Mouse (Mus musculus): ENCODE data around the gene Efhd1. TPM values are rescaled to one million over a fixed set of nuclear protein-coding genes. Genes with fewer than 3 reads are reported as not detected.

The Efhd1 gene
- polyA plus RNA-seq, 1 experiment from 2014 or later = 1.3 TPM

DNA sequence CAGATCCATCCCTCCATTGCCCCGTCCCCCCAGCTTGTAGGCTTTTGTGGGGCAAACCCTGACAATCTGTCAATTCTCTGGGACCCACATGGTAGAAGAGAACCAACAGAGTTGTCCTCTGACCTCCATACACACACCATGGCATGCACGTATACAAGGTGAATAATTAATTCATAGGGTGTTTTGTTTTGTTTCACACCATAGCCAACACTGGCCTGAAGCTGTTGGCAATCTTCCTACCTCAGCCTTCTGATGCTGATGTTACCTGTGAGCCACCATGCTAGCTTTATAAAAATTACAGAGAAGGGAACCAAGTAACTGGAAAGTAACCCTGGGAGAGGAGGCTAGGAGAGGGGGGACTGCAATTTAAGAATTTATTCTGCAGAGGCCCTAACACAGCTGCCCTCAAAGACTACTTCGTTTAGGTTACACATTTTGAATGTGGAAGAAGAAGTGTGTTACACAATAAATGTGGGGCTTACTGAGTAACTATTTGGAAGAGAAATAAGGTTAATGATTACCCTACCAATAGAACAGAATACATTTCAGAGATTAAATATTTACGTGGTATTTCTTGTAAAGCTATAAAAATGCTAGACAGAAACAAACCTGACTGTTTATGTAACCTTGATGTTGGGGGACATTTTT, 30.0 kb downstream of the Efhd1 start:
- no peaks in the 10 kb centered on the region for H3K9me3 ChIP-seq
- no peaks in the 10 kb centered on the region for H3K4me1 ChIP-seq (replicated peaks)
- no peaks in the 10 kb centered on the region for H3K36me3 ChIP-seq
- 67% methylated on average over 4 of the region's 4 CpGs for WGBS
- ATAC-seq (ENCODE audit: low FRiP score) = no peak
- H3K27me3 ChIP-seq = 0 out of 2 replicates have a peak, but pooled peaks cover 3% of the 10 kb centered on the region
- H3K4me3 ChIP-seq = no peak overlapping the region
- H3K9ac ChIP-seq = no peak overlapping the region
- H3K4me2 ChIP-seq = no peak overlapping the region
- no peak overlapping the region for H3K27ac ChIP-seq

DNA sequence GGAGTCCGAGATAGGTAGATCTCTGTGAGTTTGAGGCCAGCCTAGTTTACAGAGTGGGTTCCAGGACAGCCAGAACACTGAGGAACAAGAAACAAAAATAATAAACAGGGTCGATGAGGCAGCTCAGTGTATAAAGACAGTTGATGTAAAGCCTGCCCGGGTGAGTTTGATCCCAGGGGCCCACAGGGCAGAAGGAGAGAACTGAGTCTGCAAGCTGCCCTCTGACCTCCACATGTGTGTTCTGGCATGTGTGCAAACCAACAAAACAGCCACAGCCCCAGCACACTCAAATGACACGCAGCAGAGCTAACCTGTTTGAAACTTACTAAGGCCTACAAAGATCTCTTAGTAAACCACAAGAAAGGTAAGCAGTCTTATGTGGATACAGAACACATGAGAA, 30.8 kb downstream of the Efhd1 start:
- 62% methylated on average over 4 of the region's 4 CpGs for WGBS
- Histone ChIP-seq H3K9ac (no peak overlapping the region), H3K4me3 (no peak overlapping the region), H3K27ac (no peak overlapping the region), H3K4me1 (replicated peaks) (no peaks in the 10 kb centered on the region), H3K27me3 (0 out of 2 replicates have a peak, but pooled peaks cover 3% of the 10 kb centered on the region), H3K9me3 (no peaks in the 10 kb centered on the region), H3K4me2 (no peak overlapping the region), H3K36me3 (no peaks in the 10 kb centered on the region)
- ATAC-seq (ENCODE audit: low FRiP score) = no peak

GRCm38 (mm10) chr1:87297346-87297925, 33.3 kb downstream of the Efhd1 start:
- Histone ChIP-seq H3K4me2 (no peak overlapping the region), H3K9ac (no peak overlapping the region), H3K36me3 (no peaks in the 10 kb centered on the region), H3K4me3 (no peak overlapping the region), H3K9me3 (no peaks in the 10 kb centered on the region), H3K27me3 (no peaks in the 10 kb centered on the region), H3K4me1 (replicated peaks) (0 out of 2 replicates have a peak, but pooled peaks cover 3% of the 10 kb centered on the region), H3K27ac (no peak overlapping the region)
- WGBS = 95% methylated on average over 10 of the region's 10 CpGs
- no peak for ATAC-seq (ENCODE audit: low FRiP score)

GRCm38 (mm10) chr1:87300360-87301286, 36.5 kb downstream of the Efhd1 start:
- H3K9me3 ChIP-seq = no peaks in the 10 kb centered on the region
- WGBS = 69% methylated on average over 14 of the region's 14 CpGs
- H3K9ac ChIP-seq = no peak overlapping the region
- H3K27me3 ChIP-seq = no peaks in the 10 kb centered on the region
- H3K36me3 ChIP-seq = no peaks in the 10 kb centered on the region
- H3K27ac ChIP-seq = no peak overlapping the region
- H3K4me1 ChIP-seq (replicated peaks) = 0 out of 2 replicates have a peak, but pooled peaks cover 3% of the 10 kb centered on the region
- no peak for ATAC-seq (ENCODE audit: low FRiP score)
- no peak overlapping the region for H3K4me2 ChIP-seq
- no peak overlapping the region for H3K4me3 ChIP-seq

- Histone ChIP-seq H3K27me3 (no peaks in the 10 kb centered on the region), H3K36me3 (no peaks in the 10 kb centered on the region), H3K4me3 (no peak overlapping the region), H3K9ac (no peak overlapping the region), H3K27ac (no peak overlapping the region), H3K4me2 (no peak overlapping the region), H3K9me3 (no peaks in the 10 kb centered on the region), H3K4me1 (replicated peaks) (0 out of 2 replicates have a peak, but pooled peaks cover 3% of the 10 kb centered on the region)
- 84% methylated on average over 2 of the region's 2 CpGs for WGBS
- no peak for ATAC-seq (ENCODE audit: low FRiP score)
These were observed 37.8 kb downstream of the Efhd1 start for GRCm38 (mm10) chr1:87301971-87302370.

DNA sequence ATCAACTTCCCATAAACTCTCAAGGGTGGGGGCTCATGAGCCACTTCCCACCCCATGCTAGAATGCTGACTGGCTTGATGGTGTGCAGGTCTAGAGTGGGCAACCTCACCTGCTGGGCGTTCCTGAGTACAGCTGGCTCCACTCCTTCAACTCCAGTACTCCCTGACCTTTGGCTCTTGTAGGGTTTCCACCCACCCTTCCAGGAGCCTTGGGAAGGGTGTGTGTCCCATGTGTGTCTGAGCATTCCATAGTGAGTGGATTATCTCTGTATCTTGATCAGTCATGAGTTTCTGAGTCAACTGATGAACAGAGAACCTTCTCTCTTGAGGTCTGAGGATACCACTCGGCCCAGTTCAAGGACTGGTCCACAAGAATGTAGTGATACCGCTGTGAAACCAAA, 44.8 kb downstream of the Efhd1 start:
- no peaks in the 10 kb centered on the region for H3K36me3 ChIP-seq
- H3K4me3 ChIP-seq = no peak overlapping the region
- WGBS = 87% methylated on average over 3 of the region's 3 CpGs
- H3K4me2 ChIP-seq = no peak overlapping the region
- H3K27me3 ChIP-seq = no peaks in the 10 kb centered on the region
- no peaks in the 10 kb centered on the region for H3K4me1 ChIP-seq (replicated peaks)
- ATAC-seq (ENCODE audit: low FRiP score) = no peak
- H3K27ac ChIP-seq = no peak overlapping the region
- H3K9me3 ChIP-seq = no peaks in the 10 kb centered on the region
- H3K9ac ChIP-seq = no peak overlapping the region

GRCm38 (mm10) chr1:87309621-87310020, 45.5 kb downstream of the Efhd1 start:
- Histone ChIP-seq H3K9me3 (no peaks in the 10 kb centered on the region), H3K4me1 (replicated peaks) (no peaks in the 10 kb centered on the region), H3K4me2 (no peak overlapping the region), H3K4me3 (no peak overlapping the region), H3K9ac (no peak overlapping the region), H3K36me3 (no peaks in the 10 kb centered on the region), H3K27ac (no peak overlapping the region), H3K27me3 (no peaks in the 10 kb centered on the region)
- no peak for ATAC-seq (ENCODE audit: low FRiP score)
- WGBS = 85% methylated on average over 16 of the region's 16 CpGs

GRCm38 (mm10) chr1:87312681-87313080, 48.5 kb downstream of the Efhd1 start:
- Histone ChIP-seq H3K4me2 (no peak overlapping the region), H3K27ac (no peak overlapping the region), H3K36me3 (no peaks in the 10 kb centered on the region), H3K4me1 (replicated peaks) (no peaks in the 10 kb centered on the region), H3K27me3 (no peaks in the 10 kb centered on the region), H3K4me3 (no peak overlapping the region), H3K9me3 (no peaks in the 10 kb centered on the region), H3K9ac (no peak overlapping the region)
- ATAC-seq (ENCODE audit: low FRiP score) = no peak
- WGBS = 95% methylated on average over 2 of the region's 2 CpGs

- H3K9me3 ChIP-seq = no peaks in the 10 kb centered on the region
- H3K4me1 ChIP-seq (replicated peaks) = no peaks in the 10 kb centered on the region
- H3K27me3 ChIP-seq = no peaks in the 10 kb centered on the region
- H3K9ac ChIP-seq = no peak overlapping the region
- H3K27ac ChIP-seq = no peak overlapping the region
- no peak overlapping the region for H3K4me2 ChIP-seq
- ATAC-seq (ENCODE audit: low FRiP score) = no peak
- no peaks in the 10 kb centered on the region for H3K36me3 ChIP-seq
- WGBS = 86% methylated on average over 2 of the region's 2 CpGs
- H3K4me3 ChIP-seq = no peak overlapping the region
These were observed 49.0 kb downstream of the Efhd1 start for GRCm38 (mm10) chr1:87313116-87313515.

- no peak for ATAC-seq (ENCODE audit: low FRiP score)
These were observed 49.8 kb downstream of the Efhd1 start for GRCm38 (mm10) chr1:87313843-87314570.

GRCm38 (mm10) chr1:87315431-87315830, 51.3 kb downstream of the Efhd1 start:
- no peak overlapping the region for H3K4me2 ChIP-seq
- no peak overlapping the region for H3K9ac ChIP-seq
- no peak overlapping the region for H3K27ac ChIP-seq
- no peaks in the 10 kb centered on the region for H3K4me1 ChIP-seq (replicated peaks)
- no peak overlapping the region for H3K4me3 ChIP-seq
- no peaks in the 10 kb centered on the region for H3K36me3 ChIP-seq
- H3K9me3 ChIP-seq = peaks cover 19% of the 10 kb centered on the region
- H3K27me3 ChIP-seq = no peaks in the 10 kb centered on the region
- no peak for ATAC-seq (ENCODE audit: low FRiP score)
- 95% methylated on average over 2 of the region's 2 CpGs for WGBS

More at GRCm38 (mm10) chr1:87313843-87314570, 49.8 kb downstream of the Efhd1 start:
- H3K27ac ChIP-seq = no peak overlapping the region
- no peaks in the 10 kb centered on the region for H3K4me1 ChIP-seq (replicated peaks)
- no peak overlapping the region for H3K4me3 ChIP-seq
- 91% methylated on average over 8 of the region's 8 CpGs for WGBS
- no peaks in the 10 kb centered on the region for H3K36me3 ChIP-seq
- H3K9me3 ChIP-seq = peaks cover 5% of the 10 kb centered on the region; the same call in 1 of the 2 replicates
- H3K9ac ChIP-seq = no peak overlapping the region
- no peak overlapping the region for H3K4me2 ChIP-seq
- no peaks in the 10 kb centered on the region for H3K27me3 ChIP-seq

- 79% methylated on average over 2 of the region's 2 CpGs for WGBS
- Histone ChIP-seq H3K27me3 (no peaks in the 10 kb centered on the region), H3K4me3 (no peak overlapping the region), H3K4me1 (replicated peaks) (no peaks in the 10 kb centered on the region), H3K4me2 (no peak overlapping the region), H3K9me3 (peaks cover 21% of the 10 kb centered on the region), H3K9ac (no peak overlapping the region), H3K27ac (no peak overlapping the region), H3K36me3 (peaks cover under 1% of the 10 kb centered on the region; the same call in 1 of the 2 replicates)
- no peak for ATAC-seq (ENCODE audit: low FRiP score)
These were observed 51.7 kb downstream of the Efhd1 start for GRCm38 (mm10) chr1:87315894-87316293.

All from hindbrain, embryonic 13.5 days (tissue).